Mouse (Mus musculus) midbrain, postnatal 0 days (tissue): ENCODE measurements around the gene Zmiz2. TPM values are rescaled to one million over a fixed set of nuclear protein-coding genes. Genes with fewer than 3 reads are reported as not detected.
"Not testable (repeated sequence)": the region's sequence is repeated elsewhere in the genome, so short reads cannot be mapped to it uniquely, and the experiment has no call there.

Source experiments
- ATAC-seq: fragments of 200-750 bp; cut with Nextera tagmentation; 2 replicates; pipeline ENCODE4 v1.8.0; 2017; ENCODE audit warnings: moderate number of reproducible peaks, mild to moderate bottlenecking, moderate TSS enrichment, moderate library complexity; ENCODE audit not compliant: low FRiP score
- DNase-seq: peaks from one replicate; pipeline ENCODE4 v3.0.0-alpha.2; 2015; ENCODE audit warnings: low spot score
- H3K27ac ChIP-seq: fragments of 300-500 bp; sonication (generic); 2 replicates; pipeline ENCODE4 v1.5.1; 2014; ENCODE audit warnings: low read depth, mild to moderate bottlenecking, low read length, mixed read lengths
- H3K27me3 ChIP-seq: fragments of 300-500 bp; sonication (generic); 2 replicates; pipeline ENCODE4 v1.6.1; 2014; ENCODE audit warnings: low read length, control low read depth, mixed read lengths; ENCODE audit not compliant: insufficient read depth
- H3K36me3 ChIP-seq: fragments of 300-500 bp; sonication (generic); 2 replicates; pipeline ENCODE4 v1.6.1; 2014; ENCODE audit warnings: low read length, control low read depth, mixed read lengths; ENCODE audit not compliant: insufficient read depth
- H3K4me1 ChIP-seq: fragments of 300-500 bp; sonication (generic); 2 replicates; pipeline ENCODE4 v1.6.1; 2014; ENCODE audit warnings: mild to moderate bottlenecking, control low read depth, antibody characterized with exemption, low read length, mixed read lengths; ENCODE audit not compliant: insufficient read depth
- H3K4me2 ChIP-seq: fragments of 300-500 bp; sonication (generic); 2 replicates; pipeline ENCODE4 v1.6.1; 2014; ENCODE audit warnings: low read depth, mild to moderate bottlenecking, low read length, mixed read lengths; ENCODE audit not compliant: poor library complexity, severe bottlenecking
- H3K4me3 ChIP-seq: fragments of 300-500 bp; sonication (generic); 2 replicates; pipeline ENCODE4 v1.5.1; 2014; ENCODE audit warnings: low read depth, mild to moderate bottlenecking, low read length, moderate library complexity
- H3K9ac ChIP-seq: fragments of 300-500 bp; sonication (generic); replicated peaks from 2 replicates; pipeline ENCODE4 v1.6.1; 2014; ENCODE audit warnings: mild to moderate bottlenecking, low read length, moderate library complexity, mixed read lengths; ENCODE audit not compliant: poor library complexity, severe bottlenecking
- H3K9me3 ChIP-seq: fragments of 300-500 bp; sonication (generic); 2 replicates; pipeline ENCODE4 v1.6.1; 2016; ENCODE audit warnings: low read length, control low read depth
- CTCF ChIP-seq: IDR thresholded peaks from 2 replicates; pipeline ENCODE4 v1.5.1; 2016; ENCODE audit warnings: antibody characterized with exemption, mild to moderate bottlenecking
- WGBS: fragments of 180-500 bp; shearing (Covaris S2); extraction: QIAGEN DNeasy Blood & Tissue Kit; methylation state at CpG from one replicate; pipeline ENCODE4 v1.1.7; 2014; 5-methylcytosine and 5-hydroxymethylcytosine counted together
- microRNA-seq: library from miRNA; unstranded; fragments of <30 nt; microRNA quantifications from one replicate; pipeline ENCODE4, GENCODE M21; 2016; ENCODE audit warnings: borderline number of aligned reads
- polyA plus RNA-seq: library from polyadenylated mRNA; unstranded; fragments of >200 nt; fragmentation: Nextera tagmentation; extraction: Ambion mirVana; gene quantifications from 2 replicates; pipeline ENCODE4 v1.2.1, GENCODE M21; 2015
- total RNA-seq: library from RNA; depleted of rRNA; stranded (reverse); fragments of >200 nt; gene quantifications from 2 replicates; pipeline ENCODE4 v1.2.3, GENCODE M21; 2014; rRNA removed

The Zmiz2 gene
- total and polyA plus RNA-seq, 2 experiments from 2014 or later = 36.0 to 153 TPM

- ATAC-seq = no peak
- H3K4me2 ChIP-seq = no peak overlapping the region
- H3K27me3 ChIP-seq = no peaks in the 10 kb centered on the region
- H3K4me3 ChIP-seq = no peak overlapping the region
- no peak overlapping the region for H3K27ac ChIP-seq
- TF ChIP-seq CTCF = no peak
- H3K9ac ChIP-seq = no peak overlapping the region
- no peaks in the 10 kb centered on the region for H3K4me1 ChIP-seq
- H3K36me3 ChIP-seq = no peaks in the 10 kb centered on the region
- WGBS = 90% methylated on average over 4 of the region's 4 CpGs
- DNase-seq = no peak
- H3K9me3 ChIP-seq = no peaks in the 10 kb centered on the region
Observed at GRCm38 (mm10) chr11:6447493-6447892, 58.6 kb downstream of the Zmiz2 start.

GRCm38 (mm10) chr11:6448155-6448554, 59.3 kb downstream of the Zmiz2 start:
- WGBS = 93% methylated on average over 5 of the region's 5 CpGs
- not testable (repeated sequence) for H3K9me3 ChIP-seq, H3K4me1 ChIP-seq, H3K4me3 ChIP-seq, H3K27me3 ChIP-seq, H3K36me3 ChIP-seq, ATAC-seq, H3K9ac ChIP-seq, DNase-seq, H3K4me2 ChIP-seq, H3K27ac ChIP-seq

Small RNA genes within 50 kb of the gene (microRNA-seq; reads per million reads assigned to microRNA genes)
- gene Mir7651 = not detected

Other genes with a start within 250 kb of the Zmiz2 start
- gene A730071L15Rik, start 189.0 kb upstream of the Zmiz2 start, total RNA-seq = 0.11 and 0.42 TPM in 2 replicates
- 0.23 and 0.33 TPM in 2 replicates for gene A730071L15Rik, start 189.0 kb upstream of the Zmiz2 start, polyA plus RNA-seq
- 68.1 and 69.5 TPM in 2 replicates for gene Nudcd3, start 188.7 kb upstream of the Zmiz2 start, total RNA-seq
- 70.7 and 75.6 TPM in 2 replicates for gene Nudcd3, start 188.7 kb upstream of the Zmiz2 start, polyA plus RNA-seq
- gene Npc1l1, start 158.9 kb upstream of the Zmiz2 start, total RNA-seq = 0.05 TPM in 1 of 2 replicates, not detected in the other
- 0.09 and 0.11 TPM in 2 replicates for gene Npc1l1, start 158.9 kb upstream of the Zmiz2 start, polyA plus RNA-seq
- 74.8 and 77.4 TPM in 2 replicates for gene Ddx56, start 121.3 kb upstream of the Zmiz2 start, total RNA-seq
- gene Ddx56, start 121.3 kb upstream of the Zmiz2 start, polyA plus RNA-seq = 64.4 and 75.9 TPM in 2 replicates
- gene Tmed4, start 114.2 kb upstream of the Zmiz2 start, total RNA-seq = 69.9 and 92.7 TPM in 2 replicates
- gene Tmed4, start 114.2 kb upstream of the Zmiz2 start, polyA plus RNA-seq = 90.1 and 98.9 TPM in 2 replicates
- gene Ogdh, start 97.4 kb upstream of the Zmiz2 start, total RNA-seq = 124 and 134 TPM in 2 replicates
- gene Ogdh, start 97.4 kb upstream of the Zmiz2 start, polyA plus RNA-seq = 136 and 139 TPM in 2 replicates
- 2,296 and 2,489 TPM in 2 replicates for gene Ppia, start 26.4 kb downstream of the Zmiz2 start, total RNA-seq
- gene Ppia, start 26.4 kb downstream of the Zmiz2 start, polyA plus RNA-seq = 5,099 and 5,106 TPM in 2 replicates
- 46.2 and 57.2 TPM in 2 replicates for gene H2afv, start 55.4 kb downstream of the Zmiz2 start, total RNA-seq
- 133 and 142 TPM in 2 replicates for gene H2afv, start 55.4 kb downstream of the Zmiz2 start, polyA plus RNA-seq
- 38.0 and 45.1 TPM in 2 replicates for gene Purb, start 86.8 kb downstream of the Zmiz2 start, total RNA-seq
- gene Purb, start 86.8 kb downstream of the Zmiz2 start, polyA plus RNA-seq = 12.2 and 14.2 TPM in 2 replicates
- 0.99 and 1.5 TPM in 2 replicates for gene Myo1g, start 131.9 kb downstream of the Zmiz2 start, total RNA-seq
- 0.38 and 0.62 TPM in 2 replicates for gene Myo1g, start 131.9 kb downstream of the Zmiz2 start, polyA plus RNA-seq
- 45.6 and 71.3 TPM in 2 replicates for gene Ccm2, start 157.8 kb downstream of the Zmiz2 start, total RNA-seq
- gene Ccm2, start 157.8 kb downstream of the Zmiz2 start, polyA plus RNA-seq = 64.3 and 67.1 TPM in 2 replicates
- 86.9 and 92.3 TPM in 2 replicates for gene Nacad, start 217.0 kb downstream of the Zmiz2 start, total RNA-seq
- 67.6 and 68.0 TPM in 2 replicates for gene Nacad, start 217.0 kb downstream of the Zmiz2 start, polyA plus RNA-seq
- 35.1 and 46.6 TPM in 2 replicates for gene Tbrg4, start 237.0 kb downstream of the Zmiz2 start, total RNA-seq
- gene Tbrg4, start 237.0 kb downstream of the Zmiz2 start, polyA plus RNA-seq = 31.3 and 31.4 TPM in 2 replicates
- not detected in 2 replicates for gene Wap, start 249.6 kb downstream of the Zmiz2 start, total RNA-seq
- gene Wap, start 249.6 kb downstream of the Zmiz2 start, polyA plus RNA-seq = not detected in 2 replicates